Mouse (Mus musculus) midbrain, embryonic 12.5 days (tissue): ENCODE data around the gene Fntb. TPM values are rescaled to one million over a fixed set of nuclear protein-coding genes. Genes with fewer than 3 reads are reported as not detected.

ENCODE experiments used
- ATAC-seq: fragments of 200-750 bp; cut with Nextera tagmentation; 2 replicates; pipeline ENCODE4 v1.8.0; 2017; ENCODE audit warnings: low read depth, moderate TSS enrichment, moderate library complexity; ENCODE audit not compliant: low FRiP score
- H3K27ac ChIP-seq: fragments of 300-500 bp; sonication (generic); replicated peaks from 2 replicates; pipeline ENCODE4 v1.5.1; 2016; ENCODE audit warnings: mild to moderate bottlenecking
- H3K27me3 ChIP-seq: fragments of 300-500 bp; sonication (generic); 2 replicates; pipeline ENCODE4 v1.6.1; 2016; ENCODE audit warnings: mild to moderate bottlenecking
- H3K36me3 ChIP-seq: fragments of 300-500 bp; sonication (generic); 2 replicates; pipeline ENCODE4 v1.6.1; 2016
- H3K4me1 ChIP-seq: fragments of 300-500 bp; sonication (generic); 2 replicates; pipeline ENCODE4 v1.6.1; 2016
- H3K4me2 ChIP-seq: fragments of 300-500 bp; sonication (generic); replicated peaks from 2 replicates; pipeline ENCODE4 v1.6.1; 2016; ENCODE audit warnings: mild to moderate bottlenecking, moderate library complexity
- H3K4me3 ChIP-seq: fragments of 300-500 bp; sonication (generic); 2 replicates; pipeline ENCODE4 v1.5.1; 2016; ENCODE audit warnings: mild to moderate bottlenecking
- H3K9ac ChIP-seq: fragments of 300-500 bp; sonication (generic); replicated peaks from 2 replicates; pipeline ENCODE4 v1.6.1; 2016; ENCODE audit warnings: mild to moderate bottlenecking, moderate library complexity
- H3K9me3 ChIP-seq: fragments of 300-500 bp; sonication (generic); 2 replicates; pipeline ENCODE4 v1.6.1; 2016; ENCODE audit warnings: mild to moderate bottlenecking
- WGBS: fragments of 180-500 bp; shearing (Covaris S2); methylation state at CpG from one replicate; pipeline ENCODE4 v1.1.7; 2016; 5-methylcytosine and 5-hydroxymethylcytosine counted together
- polyA plus RNA-seq: library from polyadenylated mRNA; unstranded; fragments of >200 nt; fragmentation: Nextera tagmentation; extraction: Ambion mirVana; gene quantifications from 2 replicates; pipeline ENCODE4 v1.2.1, GENCODE M21; 2016

Gene Fntb
- polyA plus RNA-seq, 1 experiment from 2014 or later: 36.9 TPM

- H3K4me2 ChIP-seq: no peak overlapping the region
- no peak for ATAC-seq
- 85% methylated on average over 9 of the region's 9 CpGs for WGBS
- H3K4me1 ChIP-seq: peaks cover 26% of the 10 kb centered on the region
- no peaks in the 10 kb centered on the region for H3K36me3 ChIP-seq
- peaks cover 46% of the 10 kb centered on the region for H3K27me3 ChIP-seq
- no peak overlapping the region for H3K4me3 ChIP-seq
- no peak overlapping the region for H3K9ac ChIP-seq
- H3K27ac ChIP-seq: no peak overlapping the region
- H3K9me3 ChIP-seq: no peaks in the 10 kb centered on the region
Measured at GRCm38 (mm10) chr12:76818908-76819307, 53.5 kb downstream of the Fntb start.

GRCm38 (mm10) chr12:76819816-76820215 is 54.4 kb downstream of the Fntb start:
- peaks cover 26% of the 10 kb centered on the region for H3K4me1 ChIP-seq
- no peak overlapping the region for H3K9ac ChIP-seq
- no peaks in the 10 kb centered on the region for H3K9me3 ChIP-seq
- no peak for ATAC-seq
- no peak overlapping the region for H3K4me2 ChIP-seq
- no peak overlapping the region for H3K4me3 ChIP-seq
- H3K36me3 ChIP-seq: no peaks in the 10 kb centered on the region
- H3K27me3 ChIP-seq: peaks cover 54% of the 10 kb centered on the region
- 62% methylated on average over 6 of the region's 6 CpGs for WGBS
- no peak overlapping the region for H3K27ac ChIP-seq

- Histone ChIP-seq H3K4me3 (no peak overlapping the region), H3K4me2 (0 out of 2 replicates have a peak overlapping the region, but pooled peaks have one; percentile 87), H3K9me3 (no peaks in the 10 kb centered on the region), H3K4me1 (peaks cover 26% of the 10 kb centered on the region), H3K9ac (no peak overlapping the region), H3K36me3 (no peaks in the 10 kb centered on the region), H3K27me3 (peaks cover 62% of the 10 kb centered on the region), H3K27ac (no peak overlapping the region)
- ATAC-seq: no peak
- 37% methylated on average over 4 of the region's 4 CpGs for WGBS
Measured at GRCm38 (mm10) chr12:76820615-76821014, 55.2 kb downstream of the Fntb start.

GRCm38 (mm10) chr12:76822002-76822650 is 56.7 kb downstream of the Fntb start:
- Histone ChIP-seq H3K9me3 (no peaks in the 10 kb centered on the region), H3K4me2 (peak overlapping the region; percentile 87), H3K4me3 (peak overlapping the region; percentile 60), H3K9ac (peak overlapping the region; percentile 76), H3K36me3 (no peaks in the 10 kb centered on the region), H3K27ac (peak overlapping the region; percentile 15; the same call in 1 of the 2 replicates), H3K27me3 (peaks cover 67% of the 10 kb centered on the region), H3K4me1 (peaks cover 26% of the 10 kb centered on the region)
- under 1% methylated on average over 35 of the region's 66 CpGs for WGBS
- peak; percentile 79 for ATAC-seq

GRCm38 (mm10) chr12:76822651-76823041 is 57.3 kb downstream of the Fntb start, which contains the start of gene Rab15:
Gene Rab15 (minus strand): TSS chr12:76822908.
- 2% methylated on average over 17 of the region's 17 CpGs for WGBS
- Histone ChIP-seq H3K9ac (peak within 1 kb of the TSS; percentile 76), H3K9me3 (no peaks in the 10 kb centered on the region), H3K4me3 (peak within 1 kb of the TSS; percentile 60), H3K4me1 (peaks cover 22% of the 10 kb centered on the region), H3K27me3 (peaks cover 67% of the 10 kb centered on the region), H3K4me2 (peak within 1 kb of the TSS; percentile 87), H3K27ac (peak within 1 kb of the TSS; percentile 15; the same call in 1 of the 2 replicates), H3K36me3 (no peaks in the 10 kb centered on the region)
- ATAC-seq: peak; percentile 65

GRCm38 (mm10) chr12:76825283-76825682 is 59.9 kb downstream of the Fntb start:
- no peaks in the 10 kb centered on the region for H3K9me3 ChIP-seq
- no peak overlapping the region for H3K27ac ChIP-seq
- H3K36me3 ChIP-seq: no peaks in the 10 kb centered on the region
- peaks cover 16% of the 10 kb centered on the region for H3K4me1 ChIP-seq
- H3K27me3 ChIP-seq: peaks cover 50% of the 10 kb centered on the region
- no peak overlapping the region for H3K9ac ChIP-seq
- 61% methylated on average over 4 of the region's 4 CpGs for WGBS
- ATAC-seq: no peak
- no peak overlapping the region for H3K4me3 ChIP-seq
- H3K4me2 ChIP-seq: no peak overlapping the region

GRCm38 (mm10) chr12:76832704-76833103 is 67.3 kb downstream of the Fntb start:
- 7% methylated on average over 3 of the region's 3 CpGs for WGBS

GRCm38 (mm10) chr12:76837101-76837843 is 71.9 kb downstream of the Fntb start:
- Histone ChIP-seq H3K27ac (peak overlapping the region; percentile 60; the same call in 1 of the 2 replicates), H3K4me2 (peak overlapping the region; percentile 72), H3K36me3 (no peaks in the 10 kb centered on the region), H3K27me3 (peaks cover 17% of the 10 kb centered on the region), H3K4me1 (peaks cover 8% of the 10 kb centered on the region), H3K9ac (peak overlapping the region; percentile 66), H3K9me3 (no peaks in the 10 kb centered on the region), H3K4me3 (peak overlapping the region; percentile 64)
- peak; percentile 99 for ATAC-seq
- under 1% methylated on average over 43 of the region's 43 CpGs for WGBS

More at GRCm38 (mm10) chr12:76832704-76833103, 67.3 kb downstream of the Fntb start:
- Histone ChIP-seq H3K27ac (no peak overlapping the region), H3K9me3 (no peaks in the 10 kb centered on the region), H3K36me3 (no peaks in the 10 kb centered on the region), H3K4me3 (no peak overlapping the region), H3K27me3 (peaks cover 17% of the 10 kb centered on the region), H3K4me1 (no peaks in the 10 kb centered on the region), H3K9ac (no peak overlapping the region), H3K4me2 (no peak overlapping the region)
- ATAC-seq: no peak

GRCm38 (mm10) chr12:76837844-76838650 is 72.7 kb downstream of the Fntb start:
- H3K4me3 ChIP-seq: peak overlapping the region; percentile 64
- ATAC-seq: no peak
- H3K27ac ChIP-seq: 0 out of 2 replicates have a peak overlapping the region, but pooled peaks have one; percentile 60
- H3K4me2 ChIP-seq: peak overlapping the region; percentile 72
- no peaks in the 10 kb centered on the region for H3K9me3 ChIP-seq
- H3K4me1 ChIP-seq: peaks cover 8% of the 10 kb centered on the region
- 13% methylated on average over 21 of the region's 21 CpGs for WGBS
- peak overlapping the region; percentile 66 for H3K9ac ChIP-seq
- H3K27me3 ChIP-seq: peaks cover 17% of the 10 kb centered on the region
- no peaks in the 10 kb centered on the region for H3K36me3 ChIP-seq

GRCm38 (mm10) chr12:76839298-76839697 is 73.9 kb downstream of the Fntb start:
- Histone ChIP-seq H3K9ac (no peak overlapping the region), H3K27ac (no peak overlapping the region), H3K9me3 (no peaks in the 10 kb centered on the region), H3K4me2 (no peak overlapping the region), H3K4me1 (peaks cover 8% of the 10 kb centered on the region), H3K36me3 (no peaks in the 10 kb centered on the region), H3K27me3 (peaks cover 9% of the 10 kb centered on the region), H3K4me3 (no peak overlapping the region)
- WGBS: 94% methylated on average over 4 of the region's 4 CpGs
- ATAC-seq: no peak

- H3K4me1 ChIP-seq: peaks cover 8% of the 10 kb centered on the region
- no peaks in the 10 kb centered on the region for H3K9me3 ChIP-seq
- no peak overlapping the region for H3K9ac ChIP-seq
- peaks cover 4% of the 10 kb centered on the region for H3K27me3 ChIP-seq
- no peaks in the 10 kb centered on the region for H3K36me3 ChIP-seq
- WGBS: 85% methylated on average over 6 of the region's 6 CpGs
- no peak overlapping the region for H3K27ac ChIP-seq
- no peak overlapping the region for H3K4me3 ChIP-seq
- ATAC-seq: no peak
- H3K4me2 ChIP-seq: no peak overlapping the region
Measured at GRCm38 (mm10) chr12:76840081-76840480, 74.7 kb downstream of the Fntb start.
